Mouse (Mus musculus) liver, embryonic 14.5 days (tissue): ENCODE measurements around the gene Ppt2.

ENCODE experiments used
- CTCF ChIP-seq: IDR thresholded peaks from 2 replicates; pipeline ENCODE4 v1.5.1; 2016; ENCODE audit warnings: antibody characterized with exemption, low read depth, control low read depth
- EP300 ChIP-seq: IDR thresholded peaks from 2 replicates; pipeline ENCODE4 v1.6.1; 2016; ENCODE audit warnings: antibody characterized with exemption, low read depth

- TF ChIP-seq CTCF (no peak), EP300 (no peak)
These were observed 15.6 kb upstream of the Ppt2 start for GRCm38 (mm10) chr17:34643944-34644343.
